Mouse (Mus musculus): ENCODE data around the gene Rnls. TPM values are rescaled to one million over a fixed set of nuclear protein-coding genes. Genes with fewer than 3 reads are reported as not detected.

Rnls gene
- polyA plus RNA-seq, 1 experiment, result not detected

- no peak for TF ChIP-seq POLR2A (IDR thresholded peaks at IDR 0.05; ENCODE audit: insufficient read depth, low read depth, low read length)
- Histone ChIP-seq H3K4me3 (ENCODE audit: insufficient read depth, low read depth, low read length) (no peak overlapping the region), H3K27ac (ENCODE audit: insufficient read depth, low read depth, low read length) (no peak overlapping the region), H3K4me1 (ENCODE audit: control insufficient read depth, insufficient read depth, low read length) (no peaks in the 10 kb centered on the region)
- WGBS, result 54% methylated on average over 7 of the region's 7 CpGs
These were observed 278.3 kb downstream of the Rnls start for GRCm38 (mm10) chr19:33113746-33114145.

GRCm38 (mm10) chr19:33110404-33110803 is 281.7 kb downstream of the Rnls start:
- 79% methylated on average over 9 of the region's 9 CpGs for WGBS
- Histone ChIP-seq H3K27ac (ENCODE audit: insufficient read depth, low read depth, low read length) (no peak overlapping the region), H3K4me3 (ENCODE audit: insufficient read depth, low read depth, low read length) (no peak overlapping the region), H3K4me1 (ENCODE audit: control insufficient read depth, insufficient read depth, low read length) (no peaks in the 10 kb centered on the region)
- TF ChIP-seq CTCF (IDR thresholded peaks at IDR 0.05; ENCODE audit: insufficient read depth, low read depth, low read length), result no peak
- TF ChIP-seq POLR2A (IDR thresholded peaks at IDR 0.05; ENCODE audit: insufficient read depth, low read depth, low read length), result no peak

GRCm38 (mm10) chr19:33109941-33110371 is 282.1 kb downstream of the Rnls start:
- Histone ChIP-seq H3K27ac (ENCODE audit: insufficient read depth, low read depth, low read length) (no peak overlapping the region), H3K4me1 (ENCODE audit: control insufficient read depth, insufficient read depth, low read length) (no peaks in the 10 kb centered on the region), H3K4me3 (ENCODE audit: insufficient read depth, low read depth, low read length) (no peak overlapping the region)
- WGBS, result 78% methylated on average over 6 of the region's 6 CpGs
- TF ChIP-seq POLR2A (IDR thresholded peaks at IDR 0.05; ENCODE audit: insufficient read depth, low read depth, low read length), result no peak
- TF ChIP-seq CTCF (IDR thresholded peaks at IDR 0.05; ENCODE audit: insufficient read depth, low read depth, low read length), result no peak

GRCm38 (mm10) chr19:33109141-33109540 is 283.0 kb downstream of the Rnls start:
- WGBS, result 97% methylated on average over 7 of the region's 7 CpGs
- H3K4me1 ChIP-seq (ENCODE audit: control insufficient read depth, insufficient read depth, low read length), result no peaks in the 10 kb centered on the region
- TF ChIP-seq POLR2A (IDR thresholded peaks at IDR 0.05; ENCODE audit: insufficient read depth, low read depth, low read length) (no peak), CTCF (IDR thresholded peaks at IDR 0.05; ENCODE audit: insufficient read depth, low read depth, low read length) (no peak)
- H3K27ac ChIP-seq (ENCODE audit: insufficient read depth, low read depth, low read length), result no peak overlapping the region
- no peak overlapping the region for H3K4me3 ChIP-seq (ENCODE audit: insufficient read depth, low read depth, low read length)

GRCm38 (mm10) chr19:33103851-33104250 is 288.2 kb downstream of the Rnls start:
- 93% methylated on average over 6 of the region's 6 CpGs for WGBS
- H3K27ac ChIP-seq (ENCODE audit: insufficient read depth, low read depth, low read length), result no peak overlapping the region
- TF ChIP-seq CTCF (IDR thresholded peaks at IDR 0.05; ENCODE audit: insufficient read depth, low read depth, low read length) (no peak), POLR2A (IDR thresholded peaks at IDR 0.05; ENCODE audit: insufficient read depth, low read depth, low read length) (no peak)
- H3K4me1 ChIP-seq (ENCODE audit: control insufficient read depth, insufficient read depth, low read length), result peaks cover 10% of the 10 kb centered on the region
- no peak overlapping the region for H3K4me3 ChIP-seq (ENCODE audit: insufficient read depth, low read depth, low read length)

GRCm38 (mm10) chr19:33102783-33103139 is 289.3 kb downstream of the Rnls start:
- peak overlapping the region; percentile 84; the same call in 1 of the 2 replicates for H3K27ac ChIP-seq (ENCODE audit: insufficient read depth, low read depth, low read length)
- WGBS, result 46% methylated on average over 7 of the region's 7 CpGs
- peaks cover 10% of the 10 kb centered on the region for H3K4me1 ChIP-seq (ENCODE audit: control insufficient read depth, insufficient read depth, low read length)
- TF ChIP-seq CTCF (IDR thresholded peaks at IDR 0.05; ENCODE audit: insufficient read depth, low read depth, low read length), result no peak
- no peak for TF ChIP-seq POLR2A (IDR thresholded peaks at IDR 0.05; ENCODE audit: insufficient read depth, low read depth, low read length)
- H3K4me3 ChIP-seq (ENCODE audit: insufficient read depth, low read depth, low read length), result no peak overlapping the region

- WGBS, result 64% methylated on average over 7 of the region's 7 CpGs
- peaks cover 10% of the 10 kb centered on the region for H3K4me1 ChIP-seq (ENCODE audit: control insufficient read depth, insufficient read depth, low read length)
- TF ChIP-seq POLR2A (IDR thresholded peaks at IDR 0.05; ENCODE audit: insufficient read depth, low read depth, low read length) (no peak), CTCF (IDR thresholded peaks at IDR 0.05; ENCODE audit: insufficient read depth, low read depth, low read length) (no peak)
- H3K27ac ChIP-seq (ENCODE audit: insufficient read depth, low read depth, low read length), result peak overlapping the region; percentile 84
- no peak overlapping the region for H3K4me3 ChIP-seq (ENCODE audit: insufficient read depth, low read depth, low read length)
These were observed 289.9 kb downstream of the Rnls start for GRCm38 (mm10) chr19:33102008-33102782.

- Histone ChIP-seq H3K27ac (ENCODE audit: insufficient read depth, low read depth, low read length) (peak overlapping the region; percentile 58), H3K4me1 (ENCODE audit: control insufficient read depth, insufficient read depth, low read length) (peaks cover 10% of the 10 kb centered on the region), H3K4me3 (ENCODE audit: insufficient read depth, low read depth, low read length) (no peak overlapping the region)
- TF ChIP-seq CTCF (IDR thresholded peaks at IDR 0.05; ENCODE audit: insufficient read depth, low read depth, low read length), result no peak
- TF ChIP-seq POLR2A (IDR thresholded peaks at IDR 0.05; ENCODE audit: insufficient read depth, low read depth, low read length), result no peak
- WGBS, result 70% methylated on average over 13 of the region's 13 CpGs
These were observed 290.7 kb downstream of the Rnls start for GRCm38 (mm10) chr19:33101093-33102007.

- Histone ChIP-seq H3K4me3 (ENCODE audit: insufficient read depth, low read depth, low read length) (no peak overlapping the region), H3K27ac (ENCODE audit: insufficient read depth, low read depth, low read length) (0 out of 2 replicates have a peak overlapping the region, but pooled peaks have one; percentile 24), H3K4me1 (ENCODE audit: control insufficient read depth, insufficient read depth, low read length) (peaks cover 10% of the 10 kb centered on the region)
- WGBS, result 72% methylated on average over 3 of the region's 3 CpGs
- TF ChIP-seq CTCF (IDR thresholded peaks at IDR 0.05; ENCODE audit: insufficient read depth, low read depth, low read length) (no peak), POLR2A (IDR thresholded peaks at IDR 0.05; ENCODE audit: insufficient read depth, low read depth, low read length) (no peak)
These were observed 291.5 kb downstream of the Rnls start for GRCm38 (mm10) chr19:33100598-33100997.

All from olfactory bulb, adult 2 months (tissue).